28 mouse cellular contexts compared by ENCODE assay signal in genomic region chr10:122148609-122149008, GRCm38 (mm10).
"Had no signal": no experiment of that assay in that cellular context is flagged by ENCODE, and none has a peak within 500 bp of the region (broad histone marks: within the 10 kb centered on the region; RNA-seq: fewer than 3 reads in every experiment).

No protein-coding gene starts in this region.

- H3K4me3 ChIP-seq: heart, adult 2 months; heart, embryonic 10.5 days; heart, embryonic 12.5 days; hindbrain, embryonic 10.5 days; hindbrain, embryonic 12.5 days; intestine, embryonic 15.5 days; layer of hippocampus, adult 2 months; left cerebral cortex, adult 2 months; limb, embryonic 10.5 days; limb, embryonic 12.5 days; liver, embryonic 13.5 days; liver, embryonic 15.5 days had no signal

- H3K27me3 ChIP-seq: heart, embryonic 12.5 days; hindbrain, embryonic 12.5 days; intestine, embryonic 15.5 days; limb, embryonic 12.5 days; liver, embryonic 13.5 days; liver, embryonic 15.5 days had no signal

- H3K4me2 ChIP-seq: heart, embryonic 12.5 days; hindbrain, embryonic 12.5 days; hindbrain, embryonic 14.5 days; intestine, embryonic 15.5 days; limb, embryonic 12.5 days; liver, embryonic 11.5 days; liver, embryonic 13.5 days; liver, embryonic 15.5 days had no signal

- ATAC-seq: hindbrain, embryonic 16.5 days; inflammation-experienced regulatory T-cells, adult 6 months; intestine, embryonic 15.5 days; intestine, postnatal 0 days had no signal

- DNase-seq: gastrocnemius, postnatal 14 days; gastrocnemius, postnatal 36 days; heart, adult 11 months; heart, adult 2 months; heart, postnatal 10 days; heart, postnatal 4 days; kidney, adult 18-20 months; kidney, adult 8-10 months; kidney, postnatal 10 days; kidney, postnatal 25 days; kidney, postnatal 4 days; liver; liver, embryonic 13.5 days had no signal

- H3K36me3 ChIP-seq: heart, embryonic 10.5 days; heart, embryonic 12.5 days; hindbrain, embryonic 10.5 days; hindbrain, embryonic 12.5 days; intestine, embryonic 15.5 days; limb, embryonic 10.5 days; limb, embryonic 12.5 days; liver, embryonic 13.5 days; liver, embryonic 15.5 days had no signal

- H3K9me3 ChIP-seq: heart, embryonic 10.5 days; heart, embryonic 12.5 days; hindbrain, embryonic 10.5 days; hindbrain, embryonic 12.5 days; intestine, embryonic 15.5 days; limb, embryonic 10.5 days; limb, embryonic 12.5 days; liver, embryonic 13.5 days; liver, embryonic 15.5 days had no signal

- H3K27ac ChIP-seq: heart, adult 2 months; heart, embryonic 10.5 days; hindbrain, embryonic 10.5 days; hindbrain, embryonic 12.5 days; hindbrain, embryonic 14.5 days; intestine, embryonic 15.5 days; layer of hippocampus, adult 2 months; left cerebral cortex, adult 2 months; limb, embryonic 10.5 days; limb, embryonic 12.5 days; liver, embryonic 13.5 days; liver, embryonic 15.5 days had no signal

- H3K4me1 ChIP-seq: heart, embryonic 10.5 days; heart, embryonic 12.5 days; hindbrain, embryonic 10.5 days; hindbrain, embryonic 12.5 days; intestine, embryonic 15.5 days; limb, embryonic 10.5 days; limb, embryonic 12.5 days; liver, embryonic 13.5 days; liver, embryonic 15.5 days had no signal

- H3K9ac ChIP-seq: heart, embryonic 12.5 days; hindbrain, embryonic 12.5 days; hindbrain, embryonic 14.5 days; intestine, embryonic 15.5 days; limb, embryonic 12.5 days; liver, embryonic 13.5 days; liver, embryonic 15.5 days had no signal
